Mouse (Mus musculus): ENCODE data around the gene Rnpepl1.

DNA sequence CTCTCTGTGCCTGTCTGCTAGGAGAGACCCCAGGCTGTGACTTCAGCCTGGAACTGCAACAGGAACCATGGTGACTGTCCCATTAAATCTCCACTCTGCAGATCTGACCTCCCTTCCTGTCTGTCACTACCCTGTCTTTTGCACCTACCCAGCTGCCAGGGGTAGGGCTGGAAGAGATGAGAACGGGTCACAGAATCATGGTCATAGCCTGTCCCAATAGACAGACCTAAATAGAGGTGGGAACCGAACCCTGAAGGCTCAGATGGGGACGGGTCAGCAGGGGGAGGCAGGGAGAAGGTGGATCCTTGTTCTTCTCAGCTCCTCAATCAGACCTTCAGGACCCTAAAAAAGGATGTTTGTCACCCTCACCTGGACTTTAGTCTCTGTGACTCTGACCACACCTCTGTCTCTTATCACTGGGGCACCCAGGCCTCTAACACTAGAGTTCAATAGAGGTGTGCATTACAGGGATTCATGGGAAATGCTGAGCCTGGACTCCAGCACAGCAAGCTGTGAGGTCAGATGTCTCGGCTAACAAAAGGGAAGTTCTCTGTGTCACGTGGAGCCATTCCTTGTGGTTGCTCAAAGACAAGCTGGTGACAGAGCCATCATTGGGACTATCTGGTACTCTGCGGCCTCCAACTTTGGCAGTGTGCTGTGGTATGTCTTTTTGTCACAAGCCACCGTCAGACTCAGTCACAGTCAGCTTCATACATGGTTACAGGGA lies 10.1 kb downstream of the Rnpepl1 start:
- TF ChIP-seq CTCF (IDR thresholded peaks at IDR 0.05; ENCODE audit: borderline replicate concordance, insufficient read depth, low read length) (no peak), POLR2A (IDR thresholded peaks at IDR 0.05; ENCODE audit: low read depth, low read length) (no peak)
